In the genomic region with DNA sequence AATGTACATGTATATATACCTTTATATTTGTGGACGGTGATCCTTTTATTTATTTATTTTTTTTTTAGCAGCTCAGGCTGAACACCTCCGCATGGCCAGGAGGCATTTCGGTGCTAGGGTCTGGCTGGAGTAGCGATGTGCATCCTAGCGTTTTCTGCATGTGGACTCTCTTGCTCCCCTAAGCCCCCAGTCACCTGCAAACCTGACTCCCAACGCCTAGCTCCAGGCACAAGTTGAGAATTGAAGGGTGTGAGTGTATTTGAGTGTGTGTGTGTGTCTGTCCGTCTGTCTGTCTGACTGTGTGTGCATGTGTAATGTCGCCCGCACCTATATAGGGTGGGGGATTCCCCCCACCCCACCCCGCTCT, we compare ENCODE assay signal across 22 mouse cellular contexts. TPM values are rescaled to one million over a fixed set of nuclear protein-coding genes. Genes with fewer than 3 reads are reported as not detected.
A peak's percentile ranks its signal among the peaks of the same experiment; 100 is the strongest.
DNase-seq lines count a peak whose midpoint lies in the region; ATAC-seq lines count a peak whose summit lies in the region.
"Had no signal": no experiment of that assay in that cellular context is flagged by ENCODE, and none has a peak within 500 bp of the region (broad histone marks: within the 10 kb centered on the region; RNA-seq: fewer than 3 reads in every experiment).

No protein-coding gene starts in this region.

- no peak for DNase-seq in forebrain, embryonic 11.5 days (ENCODE audit: low spot score)
- DNase-seq in limb, embryonic 10.5 days (ENCODE audit: low spot score): no peak
- no peak for DNase-seq in ovary, postnatal 36 days (ENCODE audit: low spot score)
- DNase-seq: adrenal gland, postnatal 10 days; cerebellum, adult 11-12 months; cerebellum, postnatal 36 days; heart, postnatal 4 days; lung, adult 2 months; lung, postnatal 36 days had no signal

- ATAC-seq in neural tube, embryonic 14.5 days (ENCODE audit: low read depth): peak; percentile 26; the same call in 1 of the 2 replicates
- ATAC-seq in neural tube, embryonic 15.5 days (ENCODE audit: low FRiP score): no peak
- peak; percentile 18; the same call in 1 of the 2 replicates for ATAC-seq in forebrain, embryonic 11.5 days (replicated peaks; ENCODE audit: low FRiP score)
- no peak for ATAC-seq in midbrain, embryonic 12.5 days (ENCODE audit: low FRiP score, low read depth)
- no peak for ATAC-seq in heart, embryonic 11.5 days (replicated peaks; ENCODE audit: insufficient number of reproducible peaks, low FRiP score, low TSS enrichment)
- ATAC-seq: intestine, postnatal 0 days had no signal

- no peak overlapping the region for H3K4me2 ChIP-seq in neural tube, embryonic 14.5 days (ENCODE audit: low read depth, low read length)
- H3K4me2 ChIP-seq in neural tube, embryonic 15.5 days: no peak overlapping the region
- no peak overlapping the region for H3K4me2 ChIP-seq in forebrain, embryonic 11.5 days (ENCODE audit: low read depth, low read length, severe bottlenecking)
- peak overlapping the region; percentile 46 for H3K4me2 ChIP-seq in midbrain, embryonic 12.5 days (replicated peaks)
- no peak overlapping the region for H3K4me2 ChIP-seq in heart, embryonic 11.5 days
- H3K4me2 ChIP-seq: embryonic facial prominence, embryonic 15.5 days; liver, embryonic 11.5 days had no signal

- H3K4me3 ChIP-seq in neural tube, embryonic 14.5 days (ENCODE audit: low read depth, low read length): no peak overlapping the region
- H3K4me3 ChIP-seq in neural tube, embryonic 15.5 days (replicated peaks): no peak overlapping the region
- no peak overlapping the region for H3K4me3 ChIP-seq in forebrain, embryonic 11.5 days (ENCODE audit: low read depth, low read length)
- H3K4me3 ChIP-seq in midbrain, embryonic 12.5 days: peak overlapping the region; percentile 44
- H3K4me3 ChIP-seq in limb, embryonic 10.5 days: no peak overlapping the region
- H3K4me3 ChIP-seq in heart, embryonic 11.5 days (ENCODE audit: low read depth, low read length): no peak overlapping the region
- H3K4me3 ChIP-seq: embryonic facial prominence, embryonic 15.5 days; layer of hippocampus, adult 2 months; neural tube, embryonic 12.5 days had no signal

- under 1% methylated on average over 10 of the region's 10 CpGs for WGBS in neural tube, embryonic 14.5 days
- 2% methylated on average over 10 of the region's 10 CpGs for WGBS in neural tube, embryonic 15.5 days
- WGBS in forebrain, embryonic 11.5 days: 0% methylated on average over 10 of the region's 10 CpGs
- under 1% methylated on average over 10 of the region's 10 CpGs for WGBS in midbrain, embryonic 12.5 days
- under 1% methylated on average over 10 of the region's 10 CpGs for WGBS in limb, embryonic 10.5 days
- 1% methylated on average over 10 of the region's 10 CpGs for WGBS in heart, embryonic 11.5 days (ENCODE audit: insufficient replicate concordance)

- H3K9ac ChIP-seq in neural tube, embryonic 14.5 days (replicated peaks; ENCODE audit: low read depth, low read length): no peak overlapping the region
- no peak overlapping the region for H3K9ac ChIP-seq in neural tube, embryonic 15.5 days (replicated peaks)
- H3K9ac ChIP-seq in forebrain, embryonic 11.5 days (ENCODE audit: low read length): no peak overlapping the region
- H3K9ac ChIP-seq in midbrain, embryonic 12.5 days (replicated peaks): peak overlapping the region; percentile 49
- no peak overlapping the region for H3K9ac ChIP-seq in heart, embryonic 11.5 days (ENCODE audit: low read depth, low read length)
- H3K9ac ChIP-seq: embryonic facial prominence, embryonic 15.5 days; neural tube, embryonic 12.5 days had no signal

- H3K27me3 ChIP-seq in neural tube, embryonic 14.5 days (ENCODE audit: control insufficient read depth, insufficient read depth, low read length): peaks cover 79% of the 10 kb centered on the region
- peaks cover 95% of the 10 kb centered on the region for H3K27me3 ChIP-seq in neural tube, embryonic 15.5 days (replicated peaks)
- peaks cover 92% of the 10 kb centered on the region for H3K27me3 ChIP-seq in forebrain, embryonic 11.5 days (ENCODE audit: control insufficient read depth, insufficient read depth, low read length)
- H3K27me3 ChIP-seq in midbrain, embryonic 12.5 days: peaks cover 90% of the 10 kb centered on the region
- peaks cover 98% of the 10 kb centered on the region for H3K27me3 ChIP-seq in limb, embryonic 10.5 days (ENCODE audit: low read depth, poor library complexity, severe bottlenecking)
- peaks cover 85% of the 10 kb centered on the region for H3K27me3 ChIP-seq in heart, embryonic 11.5 days (ENCODE audit: control insufficient read depth, insufficient read depth, low read length)

- H3K27ac ChIP-seq in neural tube, embryonic 14.5 days (ENCODE audit: low read depth, low read length): no peak overlapping the region
- no peak overlapping the region for H3K27ac ChIP-seq in neural tube, embryonic 15.5 days (replicated peaks)
- H3K27ac ChIP-seq in forebrain, embryonic 11.5 days (ENCODE audit: low read depth, low read length): no peak overlapping the region
- H3K27ac ChIP-seq in midbrain, embryonic 12.5 days (replicated peaks): peak overlapping the region; percentile 89
- no peak overlapping the region for H3K27ac ChIP-seq in limb, embryonic 10.5 days
- no peak overlapping the region for H3K27ac ChIP-seq in heart, embryonic 11.5 days (ENCODE audit: low read depth, low read length)
- H3K27ac ChIP-seq: embryonic facial prominence, embryonic 15.5 days; layer of hippocampus, adult 2 months; neural tube, embryonic 12.5 days had no signal

- H3K4me1 ChIP-seq in neural tube, embryonic 14.5 days (ENCODE audit: control insufficient read depth, insufficient read depth, low read length): no peaks in the 10 kb centered on the region
- 0 out of 2 replicates have a peak, but pooled peaks cover 3% of the 10 kb centered on the region for H3K4me1 ChIP-seq in neural tube, embryonic 15.5 days
- no peaks in the 10 kb centered on the region for H3K4me1 ChIP-seq in forebrain, embryonic 11.5 days (replicated peaks; ENCODE audit: control insufficient read depth, insufficient read depth, low read length)
- peaks cover 5% of the 10 kb centered on the region; the same call in 1 of the 2 replicates for H3K4me1 ChIP-seq in midbrain, embryonic 12.5 days
- peaks cover 5% of the 10 kb centered on the region; the same call in 1 of the 2 replicates for H3K4me1 ChIP-seq in limb, embryonic 10.5 days
- no peaks in the 10 kb centered on the region for H3K4me1 ChIP-seq in heart, embryonic 11.5 days (ENCODE audit: control insufficient read depth, insufficient read depth, low read length)
- H3K4me1 ChIP-seq: embryonic facial prominence, embryonic 15.5 days; neural tube, embryonic 12.5 days had no signal

- no peaks in the 10 kb centered on the region for H3K36me3 ChIP-seq in neural tube, embryonic 14.5 days (ENCODE audit: control insufficient read depth, insufficient read depth, low read length)
- no peaks in the 10 kb centered on the region for H3K36me3 ChIP-seq in neural tube, embryonic 15.5 days
- H3K36me3 ChIP-seq in forebrain, embryonic 11.5 days (ENCODE audit: control insufficient read depth, insufficient read depth, low read length): no peaks in the 10 kb centered on the region
- no peaks in the 10 kb centered on the region for H3K36me3 ChIP-seq in midbrain, embryonic 12.5 days
- H3K36me3 ChIP-seq in limb, embryonic 10.5 days: no peaks in the 10 kb centered on the region
- H3K36me3 ChIP-seq in heart, embryonic 11.5 days (ENCODE audit: control insufficient read depth, insufficient read depth, low read length): no peaks in the 10 kb centered on the region
- H3K36me3 ChIP-seq: embryonic facial prominence, embryonic 15.5 days; neural tube, embryonic 12.5 days had no signal

- H3K9me3 ChIP-seq in neural tube, embryonic 14.5 days (ENCODE audit: control insufficient read depth, low read length): no peaks in the 10 kb centered on the region
- H3K9me3 ChIP-seq in neural tube, embryonic 15.5 days (replicated peaks): no peaks in the 10 kb centered on the region
- no peaks in the 10 kb centered on the region for H3K9me3 ChIP-seq in forebrain, embryonic 11.5 days (ENCODE audit: control insufficient read depth, low read length)
- no peaks in the 10 kb centered on the region for H3K9me3 ChIP-seq in midbrain, embryonic 12.5 days
- H3K9me3 ChIP-seq in limb, embryonic 10.5 days (replicated peaks): no peaks in the 10 kb centered on the region
- H3K9me3 ChIP-seq in heart, embryonic 11.5 days (replicated peaks; ENCODE audit: control insufficient read depth, low read length): no peaks in the 10 kb centered on the region
- H3K9me3 ChIP-seq: embryonic facial prominence, embryonic 15.5 days; neural tube, embryonic 12.5 days had no signal

RNA-seq across cellular contexts. Expression of a gene that starts 0.9 kb away (rescaled TPM):
- not detected in 2 replicates for polyA plus RNA-seq in neural tube, embryonic 14.5 days (2014; fragmentation: Nextera tagmentation; extraction: Ambion mirVana)
- polyA plus RNA-seq in neural tube, embryonic 15.5 days (2015; fragmentation: Nextera tagmentation; extraction: Ambion mirVana): not detected in 2 replicates
- 0.49 and 0.79 TPM in 2 replicates for polyA plus RNA-seq in forebrain, embryonic 11.5 days (2014; fragmentation: Nextera tagmentation; extraction: Ambion mirVana)
- 41.4 and 41.9 TPM in 2 replicates for polyA plus RNA-seq in midbrain, embryonic 12.5 days (2016; fragmentation: Nextera tagmentation; extraction: Ambion mirVana)
- not detected in 2 replicates for polyA plus RNA-seq in limb, embryonic 10.5 days (2016; fragmentation: Nextera tagmentation; extraction: Ambion mirVana)
- polyA plus RNA-seq in heart, embryonic 11.5 days (2014; fragmentation: Nextera tagmentation; extraction: Ambion mirVana): not detected in 2 replicates
- polyA plus RNA-seq: embryonic facial prominence, embryonic 15.5 days; heart, embryonic 14.5 days; intestine, postnatal 0 days; kidney, embryonic 16.5 days; liver, embryonic 11.5 days; lung, adult 2 months; neural tube, embryonic 12.5 days; small intestine, adult 2 months; urinary bladder, adult 2 months had no signal

Comparison
In these comparisons a context has a peak if more than half of its experiments do, and no peak if none do; other contexts are left out.
1. ATAC-seq: peak in neural tube, embryonic 14.5 days (single experiment) and forebrain, embryonic 11.5 days (single experiment); none in neural tube, embryonic 15.5 days (single experiment), midbrain, embryonic 12.5 days (single experiment) and heart, embryonic 11.5 days (single experiment).
2. RNA of a gene that starts 0.9 kb away (polyA plus RNA-seq): 41.4 to 41.9 TPM in midbrain, embryonic 12.5 days; 0.49 to 0.79 TPM in forebrain, embryonic 11.5 days, not detected in neural tube, embryonic 14.5 days, not detected in neural tube, embryonic 15.5 days, not detected in limb, embryonic 10.5 days and not detected in heart, embryonic 11.5 days; every median in the first group is over 10 times any median in the second.